Mouse (Mus musculus) lung, postnatal 25 days (tissue): ENCODE results near the gene Echdc1.
A peak's percentile ranks its signal among the peaks of the same experiment; 100 is the strongest.
"Not testable (repeated sequence)": the region's sequence is repeated elsewhere in the genome, so short reads cannot be mapped to it uniquely, and the experiment has no call there.

Source experiments
- DNase-seq: peaks from one replicate; pipeline ENCODE4 v3.0.0; 2022; ENCODE audit warnings: low spot score

The Echdc1 gene

GRCm38 (mm10) chr10:29313064-29313638 is at the start of gene Echdc1:
Gene Echdc1 (plus strand): TSS chr10:29313166.
- DNase-seq: peak; percentile 89

- DNase-seq: peak; percentile 43
Measured at GRCm38 (mm10) chr10:29281736-29282135, 31.2 kb upstream of the Echdc1 start.

DNA sequence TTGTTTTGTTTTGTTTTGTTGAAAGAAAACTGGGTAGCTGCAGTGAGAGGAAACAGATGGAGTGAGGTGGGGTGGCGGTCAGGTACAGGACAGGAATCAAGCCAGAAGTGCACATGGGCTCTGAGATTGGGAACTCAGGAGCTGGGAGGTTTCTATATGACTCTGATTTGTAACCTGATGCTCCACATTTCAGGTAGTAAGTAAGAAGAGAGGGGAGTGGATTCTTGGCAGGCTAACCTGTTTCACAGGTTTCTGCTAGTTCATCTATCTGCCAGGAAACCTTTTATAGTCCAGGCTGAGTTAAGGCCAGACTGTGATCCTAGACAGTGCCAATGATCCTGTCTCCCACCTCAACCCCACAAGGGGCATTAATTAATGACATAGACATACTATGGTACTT is 27.2 kb upstream of the Echdc1 start:
- DNase-seq: peak; percentile 25

- no peak for DNase-seq
Measured at GRCm38 (mm10) chr10:29302230-29302629, 10.7 kb upstream of the Echdc1 start.

DNA sequence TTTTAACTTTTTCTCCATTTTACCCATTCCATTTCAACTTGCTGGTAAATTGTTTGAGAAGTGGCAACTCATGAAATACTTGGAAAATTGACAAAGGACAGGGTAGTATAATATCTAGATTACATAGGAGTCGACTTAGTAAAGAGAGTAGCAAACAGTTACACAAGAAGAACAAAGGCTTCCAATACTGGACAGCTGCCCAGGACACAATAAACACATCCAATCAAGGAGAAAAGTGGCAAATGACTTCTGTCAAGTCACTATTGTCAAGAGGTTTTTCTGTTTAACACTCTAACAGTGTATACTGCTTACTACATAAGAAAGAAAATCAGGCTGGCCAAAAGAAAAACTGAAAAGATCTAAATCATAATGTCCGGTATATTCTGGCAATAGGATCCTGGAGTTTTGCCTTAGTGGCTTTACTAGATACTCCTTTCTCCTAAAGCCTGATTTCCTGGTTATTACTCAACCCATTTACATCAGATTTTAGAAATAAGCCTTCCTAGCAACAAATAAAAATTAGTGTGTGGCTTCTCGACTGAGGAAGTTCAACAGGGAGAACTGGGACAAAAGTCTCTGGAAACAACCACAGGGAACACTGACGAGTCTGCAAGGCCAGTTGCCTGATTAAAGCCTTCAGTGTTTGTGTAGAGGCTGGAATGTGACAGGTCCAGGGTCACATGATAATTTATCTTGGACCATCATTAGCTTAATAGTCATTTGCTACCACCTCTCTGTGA is 1.3 kb upstream of the Echdc1 start:
- peak; percentile 10 for DNase-seq

GRCm38 (mm10) chr10:29313905-29314304 is 939 bp downstream of the Echdc1 start:
- DNase-seq: no peak

DNA sequence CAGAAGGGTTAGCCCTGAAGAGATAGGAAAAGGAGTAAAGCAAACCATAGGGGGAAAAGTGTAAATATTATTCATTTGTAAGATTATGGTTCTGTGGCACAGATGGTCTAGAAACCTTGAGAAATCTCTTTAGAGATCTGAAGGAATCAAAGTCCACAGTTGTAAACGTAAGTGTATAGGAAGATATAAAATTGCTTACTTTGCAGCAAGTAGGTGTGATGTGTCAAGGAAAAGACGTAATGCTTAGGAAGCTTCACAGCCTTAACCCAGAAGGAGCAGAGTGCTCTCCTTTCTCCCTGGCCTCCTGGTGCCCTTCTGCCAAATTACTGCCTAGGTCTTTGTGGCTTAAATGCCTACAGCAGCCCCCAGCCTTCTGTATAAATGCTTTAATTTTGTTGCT is 11.9 kb downstream of the Echdc1 start:
- no peak for DNase-seq

- DNase-seq: no peak
Measured at GRCm38 (mm10) chr10:29333836-29334235, 20.9 kb downstream of the Echdc1 start.

DNA sequence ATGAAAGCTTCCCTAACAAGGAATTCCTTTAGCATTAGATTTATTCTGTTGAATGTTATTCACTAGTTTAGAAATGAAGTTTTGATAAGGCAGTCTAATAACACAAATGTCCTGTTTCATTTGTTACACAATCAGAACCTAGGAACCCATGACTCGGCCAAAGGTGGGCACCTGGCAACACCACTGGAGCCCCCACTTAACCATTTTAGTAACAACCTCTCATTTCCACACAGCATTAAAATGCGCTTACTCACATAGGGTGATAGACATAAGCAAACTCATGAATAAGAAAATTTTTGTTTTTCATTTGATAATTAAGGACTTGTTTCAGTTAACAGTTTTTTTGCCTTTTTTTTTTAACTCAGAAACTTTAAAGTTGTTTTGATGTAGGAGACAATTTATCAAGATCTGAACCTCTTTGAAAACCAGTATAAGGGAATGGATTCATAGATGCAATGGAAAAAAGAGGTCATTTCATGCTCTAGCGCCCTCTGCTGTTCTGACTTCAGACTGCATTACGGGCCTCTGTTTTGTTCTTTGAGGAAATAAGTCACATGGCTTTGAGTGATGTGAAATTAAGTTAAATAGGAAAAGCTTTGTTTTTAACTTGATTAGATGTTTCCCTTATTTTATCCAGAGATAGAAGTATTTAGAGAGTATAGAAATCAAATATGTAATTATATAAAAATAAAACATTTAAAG is 25.5 kb downstream of the Echdc1 start:
- peak; percentile 76 for DNase-seq

- DNase-seq: peak; percentile 11
Measured at GRCm38 (mm10) chr10:29344232-29344631, 31.3 kb downstream of the Echdc1 start.

DNA sequence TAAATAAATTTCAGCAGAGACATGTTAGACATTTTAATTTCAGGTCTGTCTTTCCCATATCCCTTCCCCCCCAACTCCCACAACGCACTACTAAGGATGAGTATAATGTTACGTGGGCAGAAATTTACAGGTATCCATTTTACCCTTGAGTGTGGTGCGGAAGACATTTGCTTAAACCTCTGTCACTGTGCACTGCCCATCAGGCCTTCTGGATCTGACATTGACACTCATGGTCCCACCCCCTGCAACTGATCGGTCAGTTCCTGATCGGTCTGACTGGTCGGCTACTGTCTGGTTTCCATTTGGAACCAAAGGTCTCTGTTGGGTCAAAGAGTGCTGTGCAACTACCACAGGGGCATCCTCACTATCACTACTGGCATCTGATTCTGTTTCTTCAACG is 33.7 kb downstream of the Echdc1 start:
- DNase-seq: no peak

- DNase-seq: no peak
Measured at GRCm38 (mm10) chr10:29351420-29351819, 38.5 kb downstream of the Echdc1 start.

- DNase-seq: no peak
Measured at GRCm38 (mm10) chr10:29352575-29352974, 39.6 kb downstream of the Echdc1 start.

GRCm38 (mm10) chr10:29354183-29354582 is 41.2 kb downstream of the Echdc1 start:
- DNase-seq: no peak

GRCm38 (mm10) chr10:29361095-29361463 is 48.1 kb downstream of the Echdc1 start:
- DNase-seq: no peak

GRCm38 (mm10) chr10:29361464-29362196 is 48.7 kb downstream of the Echdc1 start:
- DNase-seq: peak; percentile 86

DNA sequence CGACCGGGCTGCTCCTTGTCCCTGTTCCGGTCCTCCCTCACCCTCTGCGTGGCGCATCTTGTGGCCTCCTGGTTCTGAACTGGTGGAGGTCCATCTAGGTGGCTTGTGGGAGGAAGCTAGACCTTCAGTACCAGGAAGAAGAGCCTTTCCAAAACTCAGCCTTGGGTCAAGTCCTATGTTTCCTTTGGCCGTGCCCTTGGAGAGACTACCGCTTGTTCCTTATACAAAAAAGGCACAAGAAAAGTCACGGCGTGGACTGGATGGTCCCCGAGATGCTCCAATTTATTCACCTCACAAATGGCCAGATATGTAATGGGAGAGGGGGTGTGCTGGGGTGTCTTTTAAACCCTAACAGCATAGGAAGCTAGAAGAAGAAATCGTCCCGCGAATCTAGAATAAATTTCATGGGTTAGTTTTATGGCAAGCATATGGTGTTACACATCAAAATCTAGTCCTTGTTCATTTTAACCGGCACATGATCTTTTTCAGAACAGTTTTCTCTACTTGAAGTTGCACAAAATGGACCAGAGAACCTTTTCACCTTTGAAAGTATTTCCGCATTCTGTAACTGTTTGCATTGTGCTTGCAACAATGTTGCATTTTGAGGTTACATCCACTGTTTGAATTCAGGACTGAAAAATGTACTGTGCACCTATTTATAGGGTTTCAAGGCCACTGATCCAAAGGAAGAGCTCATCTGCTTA is 49.4 kb downstream of the Echdc1 start, which contains the start of gene Rnf146:
Rnf146 (minus strand) TSS at position 246 of the 704 bp plus-strand sequence.
- DNase-seq: peak; percentile 14

DNA sequence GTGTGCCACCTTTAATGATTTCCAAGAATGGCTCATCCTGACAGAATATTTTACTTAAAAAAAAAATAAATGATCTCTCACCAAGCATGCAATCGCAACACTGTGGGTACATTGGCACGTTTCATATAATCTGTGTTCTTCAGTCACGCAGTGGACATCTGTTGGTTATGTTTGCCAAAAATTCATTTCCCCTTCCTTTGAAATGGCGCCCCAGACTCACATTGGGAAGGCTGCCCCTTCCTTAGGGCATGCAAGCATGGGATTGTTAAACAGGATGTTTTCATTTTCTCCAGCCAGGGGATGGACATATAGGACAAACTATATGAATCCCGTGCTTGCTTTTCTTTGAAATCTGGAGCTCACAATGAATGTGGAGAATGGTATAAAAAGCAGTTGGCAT is 61.1 kb downstream of the Echdc1 start:
- DNase-seq: no peak

- no peak for DNase-seq
Measured at GRCm38 (mm10) chr10:29381558-29381957, 68.6 kb downstream of the Echdc1 start.

DNA sequence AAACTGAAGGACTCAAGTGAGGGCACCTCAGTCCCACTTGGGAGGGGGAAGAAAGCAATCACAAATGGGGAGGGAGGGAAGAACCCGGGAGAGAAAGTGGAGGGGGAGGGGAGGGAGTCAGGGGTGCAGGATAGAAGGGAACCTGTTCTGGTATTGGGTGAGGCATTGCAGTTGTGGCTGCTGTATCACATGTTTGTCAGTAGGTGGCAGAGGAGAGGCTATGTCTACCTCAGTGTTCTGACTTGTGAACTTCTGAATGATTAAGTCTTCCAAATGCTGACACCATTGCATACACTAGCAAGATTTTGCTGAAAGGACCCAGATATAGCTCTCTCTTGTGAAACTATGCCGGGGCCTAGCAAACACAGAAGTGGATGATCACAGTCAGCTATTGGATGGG is 81.9 kb downstream of the Echdc1 start:
- DNase-seq: not testable (repeated sequence)
